Mouse (Mus musculus) spleen, adult 2 months (tissue): ENCODE measurements around the gene Ovca2.

Experiments
- CTCF ChIP-seq: fragments of 200-500 bp; IDR thresholded peaks from 2 replicates; pipeline ENCODE4 v1.5.1; 2011; ENCODE audit warnings: mild to moderate bottlenecking, inconsistent platforms; ENCODE audit not compliant: insufficient read depth, insufficient read length, insufficient replicate concordance; ENCODE audit errors: extremely low read depth
- POLR2A ChIP-seq: fragments of 200-500 bp; IDR thresholded peaks from 2 replicates; pipeline ENCODE4 v1.6.1; 2011; ENCODE audit warnings: low read depth, low read length, inconsistent platforms

GRCm38 (mm10) chr11:75171186-75171865, 7.3 kb downstream of the Ovca2 start:
- TF ChIP-seq POLR2A (no peak), CTCF (no peak)
